Mouse (Mus musculus) cerebellum, adult 18-20 months (tissue): ENCODE results near the gene Rbm44.

ENCODE experiments used
- DNase-seq, 2 experiments: peaks; one replicate each; pipeline ENCODE4 v3.0.0; 2021

Gene Rbm44

DNA sequence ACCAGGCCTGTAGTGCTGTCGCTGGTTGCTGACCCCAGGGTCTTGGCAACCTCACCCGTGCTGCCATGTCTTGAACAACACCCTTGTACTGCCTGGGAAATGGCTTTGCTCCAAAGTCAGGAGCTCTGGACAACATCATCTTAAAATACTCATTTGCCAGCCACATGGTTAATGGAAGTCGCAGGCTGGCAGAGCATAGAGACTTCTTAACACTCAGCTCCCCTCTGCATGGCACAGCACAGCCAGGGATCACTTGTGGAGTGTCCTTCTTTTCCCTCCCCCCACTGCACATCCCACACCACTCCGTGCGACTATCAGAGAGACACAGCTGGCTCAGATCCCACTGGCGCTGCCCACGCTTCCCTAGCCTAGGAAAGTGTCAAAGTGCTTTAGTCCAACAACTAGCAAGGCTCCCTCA is 66.7 kb downstream of the Rbm44 start:
- DNase-seq: no peak

DNA sequence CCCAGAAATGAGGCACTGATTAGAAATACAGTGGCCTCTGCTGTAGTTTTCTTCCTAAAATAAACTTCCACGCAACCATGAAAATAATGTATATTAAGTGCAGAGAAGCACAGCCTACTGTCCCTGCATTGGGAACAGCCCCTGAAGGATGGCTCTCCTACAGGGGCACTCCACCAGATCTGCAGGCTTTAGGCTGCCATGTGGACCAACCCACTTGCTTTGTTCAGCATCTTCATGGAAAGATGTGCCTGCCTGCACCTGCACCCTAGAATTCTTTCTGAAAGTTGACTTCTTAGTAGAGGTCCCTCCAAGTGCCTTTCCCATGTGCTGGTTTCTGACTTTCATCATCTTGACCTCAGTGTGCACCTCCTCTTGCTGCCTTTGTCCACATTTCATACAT is 70.4 kb downstream of the Rbm44 start:
- DNase-seq: no peak

DNA sequence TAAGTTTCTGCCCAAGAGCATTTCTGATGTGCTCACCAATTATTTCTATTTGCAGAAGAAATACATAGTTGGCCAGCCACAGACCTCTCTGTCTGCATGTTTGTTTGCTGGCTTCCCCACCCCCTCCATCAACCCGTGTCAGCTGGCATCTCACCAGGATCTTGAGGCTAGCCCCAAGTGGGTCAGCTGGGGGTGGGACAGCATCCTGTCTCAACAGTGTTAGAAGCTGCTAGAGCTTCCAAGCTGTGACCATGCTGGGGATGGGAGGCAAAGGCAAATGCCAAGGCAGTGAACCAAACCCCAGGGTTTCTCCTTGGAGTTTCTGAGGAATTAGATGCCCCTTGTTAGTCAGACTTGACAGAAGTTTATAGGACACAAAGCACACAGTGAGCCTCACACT is 71.1 kb downstream of the Rbm44 start:
- peak in 1 of 2 experiments; percentile 8 for DNase-seq

DNA sequence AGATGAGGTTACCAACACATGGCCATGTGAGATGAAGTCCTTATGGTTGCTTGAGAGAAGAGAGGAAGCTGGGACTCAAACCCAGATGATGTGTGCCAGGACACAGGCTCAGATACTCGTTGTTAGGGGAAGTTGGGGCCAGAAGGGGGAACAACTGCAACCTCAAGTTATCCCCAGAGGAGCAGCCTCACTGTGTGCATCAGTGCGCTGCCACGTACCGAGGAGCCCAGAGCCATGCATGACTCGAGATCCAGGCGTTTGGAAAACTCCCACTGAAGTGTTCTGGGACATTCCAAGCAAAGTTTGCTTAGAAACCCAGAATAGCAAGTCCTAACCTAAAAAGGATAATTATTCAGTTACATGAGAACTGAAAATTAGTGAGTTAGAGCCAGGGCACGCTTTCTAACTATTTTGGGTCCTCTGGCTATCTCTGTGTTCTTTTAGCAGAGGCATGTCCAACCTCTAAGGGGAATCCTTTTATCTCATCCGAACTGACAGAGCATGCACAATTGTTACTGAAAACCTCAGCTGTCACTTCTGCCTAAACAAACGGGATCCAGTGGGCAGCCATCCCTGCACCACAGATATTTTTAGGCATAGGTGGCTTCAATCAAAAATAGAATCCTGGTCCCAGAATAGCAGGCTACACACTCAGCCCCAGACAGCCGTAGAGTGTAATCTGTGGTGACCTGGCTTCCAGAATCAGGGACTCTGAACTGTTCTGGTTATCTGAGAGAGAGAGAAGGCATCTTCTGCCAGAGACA is 71.8 kb downstream of the Rbm44 start:
- no peak for DNase-seq

DNA sequence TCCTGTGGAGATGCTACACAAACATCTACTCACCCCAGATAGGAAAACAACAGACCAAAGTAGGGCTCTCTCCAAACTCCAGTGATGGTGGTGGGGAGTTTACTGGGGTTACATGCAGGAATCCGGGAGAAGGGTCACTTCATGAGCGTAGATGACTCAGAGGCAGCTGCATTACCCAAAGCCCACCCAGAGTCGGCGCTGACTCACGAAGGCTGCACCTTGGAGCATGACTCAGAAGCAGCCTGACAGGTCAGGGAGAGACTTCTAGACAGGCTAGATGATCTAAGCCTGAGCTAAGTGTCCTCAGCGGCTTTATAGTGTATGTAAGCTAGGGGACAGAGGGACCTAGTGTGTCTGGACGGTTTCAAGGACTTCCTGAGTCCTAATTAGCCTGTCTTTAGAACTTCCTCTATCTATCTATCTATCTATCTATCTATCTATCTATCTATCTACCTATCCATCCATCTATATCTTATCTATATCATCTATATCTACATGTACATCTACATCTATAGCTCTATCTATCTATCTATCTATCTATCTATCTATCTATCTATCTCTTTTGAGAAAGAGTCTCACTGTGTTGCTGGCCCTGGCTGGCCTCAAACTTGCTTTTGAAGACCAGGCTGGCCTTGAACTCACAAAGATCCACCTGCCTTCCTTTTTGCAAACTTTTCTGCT is 74.9 kb downstream of the Rbm44 start:
- no peak for DNase-seq

GRCm38 (mm10) chr1:91220322-91220672 is 75.4 kb downstream of the Rbm44 start:
- DNase-seq: no peak
